Mouse (Mus musculus) heart, adult 2 months (tissue): ENCODE measurements around the gene Fgfr2.

Experiments
- CTCF ChIP-seq: fragments of 200-600 bp; IDR thresholded peaks from 2 replicates; pipeline ENCODE4 v1.8.1; 2022; ENCODE audit warnings: antibody characterized with exemption, mild to moderate bottlenecking, moderate library complexity
- EP300 ChIP-seq: fragments of 200-500 bp; IDR thresholded peaks from 2 replicates; pipeline ENCODE4 v1.6.1; 2011; ENCODE audit warnings: low read depth, low read length, control low read depth; ENCODE audit not compliant: insufficient read depth
- POLR2A ChIP-seq: fragments of 200-500 bp; IDR thresholded peaks from 2 replicates; pipeline ENCODE4 v1.6.1; 2011; ENCODE audit warnings: mild to moderate bottlenecking, low read depth, low read length, control low read depth; ENCODE audit not compliant: insufficient read depth

DNA sequence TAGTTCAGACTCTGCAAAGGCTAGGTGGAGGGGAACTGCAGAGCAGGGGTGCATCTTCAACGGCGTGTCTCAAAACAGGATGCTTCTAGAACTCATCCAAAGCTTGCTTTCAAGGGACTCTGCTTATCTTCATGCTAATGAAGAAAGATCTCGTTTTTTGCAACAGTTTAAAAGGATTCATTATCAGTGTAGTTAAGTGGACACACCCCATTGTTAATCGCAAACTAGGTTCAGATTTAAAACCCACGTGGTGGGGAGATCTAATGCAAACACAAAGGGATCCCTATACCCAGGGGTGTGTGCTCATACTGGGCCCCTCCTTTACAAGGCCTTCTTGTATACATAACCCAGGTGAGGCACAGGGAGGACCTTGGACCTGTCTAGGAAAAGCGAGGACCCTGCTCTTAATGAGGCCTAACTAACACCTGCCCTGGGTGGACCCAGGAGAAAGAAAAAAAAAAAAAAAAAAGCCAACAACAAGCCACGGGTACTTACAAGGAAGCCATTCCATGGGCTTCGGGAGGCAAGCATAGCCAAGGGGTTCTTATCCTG is 93.6 kb downstream of the Fgfr2 start:
- no peak for TF ChIP-seq POLR2A
- TF ChIP-seq EP300: no peak
- no peak for TF ChIP-seq CTCF
